Mouse (Mus musculus) 416B (cell line): Measurements from ENCODE around the gene Polr2a.
"Not testable (repeated sequence)": the region's sequence is repeated elsewhere in the genome, so short reads cannot be mapped to it uniquely, and the experiment has no call there.

Experiments used
- DNase-seq: peaks from one replicate; pipeline ENCODE4 v3.0.0; 2011; ENCODE audit warnings: low read depth

Gene Polr2a

GRCm38 (mm10) chr11:69704613-69705010, 53.8 kb downstream of the Polr2a start:
- DNase-seq, result no peak

GRCm38 (mm10) chr11:69703814-69704612, 54.4 kb downstream of the Polr2a start:
- no peak for DNase-seq

GRCm38 (mm10) chr11:69703381-69703780, 55.1 kb downstream of the Polr2a start:
- DNase-seq, result not testable (repeated sequence)

- not testable (repeated sequence) for DNase-seq
These were observed 55.6 kb downstream of the Polr2a start for GRCm38 (mm10) chr11:69702886-69703285.

GRCm38 (mm10) chr11:69699595-69699994, 58.8 kb downstream of the Polr2a start:
- no peak for DNase-seq

GRCm38 (mm10) chr11:69698574-69698973, 59.9 kb downstream of the Polr2a start:
- no peak for DNase-seq

- DNase-seq, result no peak
These were observed 61.0 kb downstream of the Polr2a start for GRCm38 (mm10) chr11:69697396-69697795.

GRCm38 (mm10) chr11:69695361-69696181, 62.9 kb downstream of the Polr2a start, which contains the start of the genes Tnfsf12 and Tnfsfm13:
Gene Tnfsf12, minus strand, starts transcription at chr11:69695849.
Gene Tnfsfm13, minus strand, starts transcription at chr11:69696098.
- no peak for DNase-seq

GRCm38 (mm10) chr11:69695046-69695360, 63.4 kb downstream of the Polr2a start:
- no peak for DNase-seq

- DNase-seq, result no peak
These were observed 64.9 kb downstream of the Polr2a start for GRCm38 (mm10) chr11:69693421-69693965.

GRCm38 (mm10) chr11:69692863-69693262, 65.6 kb downstream of the Polr2a start:
- DNase-seq, result no peak

GRCm38 (mm10) chr11:69692196-69692811, 66.1 kb downstream of the Polr2a start:
- peak; percentile 48 for DNase-seq

- no peak for DNase-seq
These were observed 68.5 kb downstream of the Polr2a start for GRCm38 (mm10) chr11:69689891-69690290.

GRCm38 (mm10) chr11:69687061-69687460, 71.4 kb downstream of the Polr2a start:
- no peak for DNase-seq

- DNase-seq, result no peak
These were observed 72.1 kb downstream of the Polr2a start for GRCm38 (mm10) chr11:69686377-69686776.

GRCm38 (mm10) chr11:69685526-69686148, 72.8 kb downstream of the Polr2a start, which contains the start of gene Tnfsf13:
Gene Tnfsf13, minus strand, starts transcription at chr11:69685784.
- peak; percentile 54 for DNase-seq

- no peak for DNase-seq
These were observed 73.5 kb downstream of the Polr2a start for GRCm38 (mm10) chr11:69684936-69685335.

- DNase-seq, result no peak
These were observed 74.2 kb downstream of the Polr2a start for GRCm38 (mm10) chr11:69684128-69684745.
